Mouse (Mus musculus) left cerebral cortex, adult 18-20 months (tissue): ENCODE data around the gene Odf3l2. TPM values are rescaled to one million over a fixed set of nuclear protein-coding genes. Genes with fewer than 3 reads are reported as not detected.
A peak's percentile ranks its signal among the peaks of the same experiment; 100 is the strongest.

ENCODE experiments used
- DNase-seq, 2 experiments: peaks; one replicate each; pipeline ENCODE4 v3.0.0; 2021 to 2022; ENCODE audit warnings: low spot score in 2 of 2, mixed read lengths in 1 of 2
- total RNA-seq, 2 experiments: library from RNA; stranded (reverse); gene quantifications; 2 replicates each; pipeline ENCODE4 v1.2.3; 2021

The Odf3l2 gene
- total RNA-seq, 2 experiments from 2014 or later, result 0.82 TPM; not detected in 1

DNA sequence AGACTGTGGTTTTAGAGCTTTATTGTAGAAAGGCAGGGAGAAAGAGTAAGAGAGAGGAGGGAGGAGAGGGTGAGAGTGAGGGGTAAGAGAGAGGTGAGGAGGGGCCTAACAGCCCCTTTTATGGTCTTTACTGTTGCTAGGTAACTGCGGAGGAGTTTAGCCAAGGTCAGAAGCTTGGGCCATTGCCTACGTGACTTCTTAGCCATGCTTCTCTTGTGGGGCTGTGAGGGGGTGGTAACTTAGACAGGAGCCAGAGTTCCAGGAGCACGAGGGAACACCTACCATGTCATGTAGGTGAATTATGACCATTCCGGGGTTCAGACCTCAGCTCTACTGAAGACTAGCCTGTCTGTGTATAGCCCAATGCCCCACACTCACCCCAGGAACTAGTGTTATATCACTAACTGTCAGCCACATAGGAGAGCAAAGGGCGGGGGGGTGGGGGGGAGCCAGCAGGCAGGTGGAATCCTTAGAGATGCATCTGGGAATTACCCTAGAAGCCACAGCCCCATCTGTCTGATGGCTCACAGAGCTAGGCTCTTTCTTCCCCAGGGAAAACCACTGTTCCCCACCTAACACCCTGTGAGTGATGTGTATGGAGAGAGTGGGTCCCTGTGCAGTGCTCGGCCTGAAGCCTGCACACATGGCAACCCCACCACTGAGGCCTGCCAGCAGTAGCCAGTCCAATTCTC is 26.0 kb upstream of the Odf3l2 start:
- no peak for DNase-seq

DNA sequence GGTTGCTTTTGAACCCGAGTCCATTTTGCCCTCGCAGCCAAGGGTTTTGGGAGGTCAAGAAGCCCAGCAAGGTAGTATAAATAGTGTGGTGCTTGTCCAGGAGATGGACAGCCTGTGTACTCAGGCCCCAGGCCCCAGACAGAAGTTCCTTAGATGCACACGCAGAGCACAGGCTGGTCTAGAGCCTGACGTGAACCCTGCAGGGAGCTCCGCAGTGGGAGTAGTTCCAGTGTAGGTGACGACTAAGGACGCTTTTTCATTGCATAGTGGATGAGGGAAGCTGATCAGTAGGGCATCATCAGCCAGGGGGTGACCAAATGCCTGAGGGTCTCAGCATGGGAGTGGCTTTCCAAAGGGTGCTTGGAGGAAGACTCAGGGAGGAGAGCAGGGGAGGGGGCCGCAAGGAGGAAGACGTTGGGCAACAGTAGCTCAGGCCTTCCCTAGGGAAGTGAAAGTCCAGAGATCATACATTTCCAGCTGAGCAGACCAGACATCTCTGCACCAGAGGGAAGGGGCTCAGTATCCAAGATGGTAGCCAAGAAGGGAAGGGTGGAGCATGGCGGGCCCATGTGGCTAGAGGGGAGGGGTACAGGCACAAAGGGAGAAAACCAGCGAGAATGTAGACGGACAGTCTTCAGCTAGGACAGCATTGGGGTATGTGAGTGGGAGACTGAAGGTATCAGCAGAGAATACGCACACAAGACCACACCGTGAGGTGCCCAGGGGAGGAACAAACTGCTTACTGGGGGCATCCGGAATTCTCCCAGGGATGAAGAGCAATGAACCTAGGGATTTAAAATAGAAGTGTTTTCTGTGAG is 24.7 kb upstream of the Odf3l2 start:
- no peak for DNase-seq

DNA sequence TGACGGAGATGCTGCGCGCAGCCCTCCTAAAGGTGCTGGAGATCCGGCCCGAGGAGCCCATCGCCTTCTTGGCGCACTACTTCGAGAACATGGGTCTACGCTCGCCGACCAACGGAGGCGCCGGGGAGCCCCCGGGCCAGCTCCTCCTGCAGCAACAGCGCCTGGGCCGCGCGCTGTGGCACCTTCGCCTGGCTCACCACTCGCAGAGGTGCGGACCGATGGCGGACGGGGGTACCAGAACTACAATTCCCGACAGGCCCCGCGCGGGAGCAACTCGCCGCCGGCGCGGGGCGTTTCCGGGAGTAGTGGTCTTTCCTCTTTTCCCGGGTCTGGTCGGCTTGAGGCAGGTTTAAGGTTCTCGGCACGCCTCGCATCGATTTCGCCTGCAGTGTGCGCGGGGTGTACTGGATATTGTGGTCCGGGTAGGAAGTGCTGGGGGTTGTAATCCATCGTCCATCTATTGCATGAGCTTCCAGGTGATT is 24.1 kb upstream of the Odf3l2 start:
- peak; percentile 80 to 82 for DNase-seq

DNA sequence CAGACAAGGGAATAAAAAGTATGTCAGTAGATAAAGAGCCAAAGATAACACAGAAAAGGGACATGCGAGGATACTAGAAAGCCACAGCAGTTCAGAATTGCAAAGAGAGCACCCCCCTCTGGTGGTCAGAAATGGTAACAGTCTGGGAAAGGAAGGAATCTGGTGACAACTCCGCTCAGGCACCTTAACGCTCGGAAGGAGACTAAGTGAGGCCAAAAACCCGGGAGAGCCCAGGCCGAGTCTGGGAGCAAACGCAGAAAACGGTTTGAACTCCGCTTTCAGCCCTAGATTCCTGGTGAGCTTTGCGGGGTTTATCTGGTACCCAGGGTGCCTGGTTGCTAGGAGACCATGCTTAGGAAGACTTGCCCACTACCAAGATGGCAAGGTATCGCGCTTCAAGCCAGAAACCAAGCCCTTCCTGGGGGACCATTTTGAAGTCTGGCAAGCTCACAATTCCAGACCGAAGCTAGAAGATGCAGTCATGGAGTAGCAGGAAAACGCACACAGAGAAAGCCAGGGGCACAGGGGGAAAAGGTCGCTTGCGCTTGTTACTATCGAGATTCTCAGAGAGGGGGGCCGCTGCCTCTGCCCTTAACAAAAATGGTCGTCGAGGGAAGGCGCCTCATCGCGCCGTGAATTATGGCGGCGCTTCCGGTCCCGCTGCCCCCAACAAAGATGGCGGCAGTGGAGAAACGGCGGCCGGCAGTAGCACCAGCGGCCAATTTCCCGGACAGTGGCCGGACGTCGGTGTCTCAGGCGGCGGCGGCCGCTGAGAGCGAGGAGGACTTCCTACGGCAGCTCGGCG is 23.4 kb upstream of the Odf3l2 start, which contains the start of gene Tpgs1:
Gene Tpgs1 (plus strand): TSS at position 599 of the 805 bp plus-strand sequence.
- peak; percentile 91 to 92 for DNase-seq

DNA sequence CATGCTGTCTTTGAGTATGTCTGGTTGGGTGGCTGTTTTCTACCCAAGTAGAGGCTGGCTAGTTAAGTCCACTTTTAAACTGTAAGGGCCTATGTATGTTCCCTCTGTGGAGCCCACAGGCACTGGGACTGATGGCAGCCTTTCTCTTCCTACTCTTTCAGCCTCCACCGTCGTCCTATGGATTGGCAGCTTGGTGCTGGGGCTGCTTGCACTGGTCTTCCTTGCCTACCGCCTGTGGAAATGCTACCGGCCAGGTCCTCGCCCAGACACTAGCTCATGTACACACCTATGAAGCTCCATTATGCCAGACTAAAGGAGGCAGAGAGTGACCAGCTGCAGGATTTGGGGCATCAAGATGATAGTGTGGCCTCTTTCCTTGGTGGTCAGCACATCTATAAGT is 22.5 kb upstream of the Odf3l2 start:
- no peak for DNase-seq

DNA sequence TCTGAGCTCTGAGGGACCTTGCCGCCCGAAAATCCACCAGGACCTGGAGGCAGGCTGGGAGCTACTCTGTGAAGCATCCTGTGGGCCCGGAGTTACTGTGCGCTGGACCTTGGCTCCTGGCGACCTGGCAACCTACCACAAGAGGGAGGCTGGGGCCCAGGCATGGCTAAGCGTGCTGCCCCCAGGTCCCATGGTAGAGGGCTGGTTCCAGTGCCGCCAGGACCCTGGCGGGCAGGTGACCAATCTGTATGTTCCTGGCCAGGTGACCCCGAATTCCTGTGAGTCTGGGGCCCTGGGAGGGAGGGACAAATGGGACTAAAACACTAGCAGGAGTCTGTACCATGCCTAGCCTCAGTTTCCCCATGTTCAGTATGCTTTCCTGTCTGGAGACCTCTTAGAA is 21.0 kb upstream of the Odf3l2 start:
- DNase-seq, result no peak

DNA sequence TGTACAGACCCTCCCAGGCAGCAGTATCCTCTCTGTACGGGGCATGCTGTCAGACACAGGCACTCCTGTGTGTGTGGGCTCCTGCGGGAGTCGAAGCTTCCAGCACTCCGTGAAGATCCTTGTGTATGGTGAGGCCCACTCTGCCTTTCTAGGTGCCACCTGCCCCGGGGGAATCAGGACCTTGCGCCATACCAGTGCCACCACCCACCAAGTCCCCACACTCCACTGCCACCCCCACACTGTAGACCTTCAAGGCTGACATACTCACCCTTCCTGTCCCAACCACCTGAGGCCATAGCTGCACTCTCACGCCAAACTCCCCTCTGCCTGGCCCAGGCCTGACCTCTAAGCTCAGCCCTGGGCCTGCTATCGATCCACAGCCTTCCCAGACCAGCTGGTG is 19.5 kb upstream of the Odf3l2 start:
- no peak for DNase-seq

DNA sequence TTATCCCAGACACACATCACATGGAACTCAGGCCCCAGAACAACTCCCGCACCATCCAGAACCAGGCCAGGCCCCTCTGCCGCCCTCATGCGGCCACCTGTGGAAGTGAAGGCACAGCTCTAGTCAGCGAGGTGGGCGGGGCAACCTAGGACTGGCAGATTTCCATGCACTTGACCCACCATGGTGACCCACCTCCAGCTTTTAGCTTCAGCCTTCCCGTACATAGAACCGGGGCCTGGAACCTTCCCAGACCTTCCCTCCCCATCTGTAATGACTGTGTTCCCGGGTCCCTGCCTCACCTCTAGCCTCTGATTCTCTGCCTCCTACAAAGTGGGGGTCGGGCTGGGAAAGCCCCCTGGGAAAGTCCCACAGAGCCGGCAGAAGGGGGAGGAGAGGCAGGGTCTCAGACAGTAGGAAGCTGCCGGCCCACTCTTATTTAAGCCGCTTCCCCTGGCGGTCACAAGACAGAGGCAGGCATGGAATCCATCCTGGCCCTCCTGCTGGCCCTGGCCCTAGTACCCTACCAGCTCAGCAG is 18.7 kb upstream of the Odf3l2 start, which contains the start of gene Madcam1:
Gene Madcam1 (plus strand): TSS at position 429 of the 535 bp plus-strand sequence.
- DNase-seq, result peak; percentile 61 to 66

DNA sequence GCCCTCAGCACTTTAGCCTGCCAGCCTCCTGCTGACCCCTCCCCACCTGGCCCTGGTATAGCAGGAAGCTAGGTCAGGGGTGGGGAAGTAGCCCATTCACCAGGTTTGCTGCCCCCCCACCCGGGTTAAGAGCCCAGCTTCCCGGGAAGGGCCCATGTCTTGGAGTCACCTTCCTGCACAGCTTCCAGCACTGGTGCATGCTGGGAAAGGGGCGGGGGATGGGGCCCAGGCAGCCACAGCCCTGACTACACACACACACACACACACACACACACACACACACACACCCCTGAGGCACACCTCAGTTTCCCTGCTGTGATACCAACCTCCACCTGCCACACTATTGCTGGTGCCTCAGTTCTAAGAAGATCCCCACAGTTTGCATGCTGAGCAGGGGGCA is 16.3 kb upstream of the Odf3l2 start:
- DNase-seq, result no peak

DNA sequence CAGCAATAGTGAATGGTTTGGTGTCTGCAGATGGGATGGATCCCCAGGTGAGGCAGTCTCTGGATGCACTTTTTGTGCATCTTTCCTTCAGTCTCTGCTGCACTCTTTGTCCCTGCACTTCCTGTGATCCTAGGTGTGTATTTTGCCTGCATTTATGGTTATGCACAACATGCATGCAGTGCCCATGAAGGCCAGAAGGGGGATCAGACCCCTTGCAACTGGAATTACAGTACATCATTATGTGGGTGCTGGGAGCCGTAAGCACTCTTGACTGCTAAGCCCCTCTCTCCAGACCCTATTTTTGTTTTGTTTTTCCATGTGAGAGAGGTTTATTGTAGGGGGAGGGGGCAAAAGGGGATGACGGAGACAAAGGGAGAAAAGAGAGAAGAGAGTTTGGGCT is 14.8 kb upstream of the Odf3l2 start:
- DNase-seq, result no peak

DNA sequence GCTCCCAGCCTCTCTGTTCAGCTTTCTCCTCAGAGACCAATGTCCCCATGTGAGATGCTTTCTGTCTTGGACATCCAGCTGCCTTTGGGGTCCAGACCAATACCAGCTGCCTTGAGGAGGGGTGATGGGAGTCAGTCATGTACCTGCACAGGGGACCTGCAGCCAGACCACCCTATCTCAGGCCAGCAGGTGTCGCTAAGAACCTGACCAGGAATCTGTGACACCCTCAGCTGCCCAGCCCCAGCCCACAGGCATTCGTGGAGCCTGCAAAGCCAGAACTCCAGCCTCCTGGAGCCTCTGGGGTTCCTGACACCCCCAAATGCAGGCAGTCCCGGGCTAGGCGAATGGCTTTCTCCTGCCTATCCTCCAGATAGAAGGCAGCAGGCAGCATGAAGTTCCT is 13.3 kb upstream of the Odf3l2 start:
- no peak for DNase-seq

DNA sequence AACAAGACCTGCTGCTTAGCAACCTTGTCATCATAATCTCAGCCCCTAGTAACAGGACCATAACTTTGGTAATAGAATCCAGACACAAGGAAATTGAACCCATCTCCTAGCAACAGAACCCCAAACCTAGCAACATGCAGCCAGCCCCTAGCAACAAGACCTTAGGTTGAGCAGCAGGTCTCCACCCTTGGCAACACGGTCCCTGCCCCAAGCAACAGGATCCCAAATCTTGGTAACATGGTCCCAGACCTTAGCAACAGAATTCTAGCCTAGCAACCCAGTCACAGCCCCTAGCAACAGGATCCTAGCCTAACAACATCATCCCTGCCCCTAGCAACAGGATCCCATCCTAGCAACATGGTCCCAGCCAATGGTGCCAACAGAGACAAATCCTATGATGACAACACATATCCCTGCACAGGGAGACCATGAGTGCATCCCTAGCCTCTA is 9.4 kb upstream of the Odf3l2 start:
- DNase-seq, result no peak

DNA sequence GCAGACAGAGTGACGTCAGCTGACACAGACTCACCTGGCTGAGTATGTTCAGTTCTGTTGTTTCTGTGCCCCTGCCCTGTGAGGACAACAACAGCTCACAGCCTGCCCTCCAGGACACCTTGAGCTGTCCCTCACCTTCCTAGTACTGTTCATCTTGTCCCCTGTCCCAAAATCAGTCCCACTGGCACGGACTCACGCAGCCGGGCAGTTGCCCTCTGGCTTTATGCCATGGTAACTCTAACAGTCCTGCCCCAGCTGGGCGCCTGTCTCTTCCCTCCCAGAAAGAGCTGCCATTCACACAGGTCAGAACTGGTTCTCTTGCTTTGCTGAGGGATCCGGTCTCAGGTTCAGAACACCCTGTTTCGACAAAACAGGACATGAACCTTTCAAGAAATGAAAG is 7.3 kb upstream of the Odf3l2 start:
- no peak for DNase-seq

DNA sequence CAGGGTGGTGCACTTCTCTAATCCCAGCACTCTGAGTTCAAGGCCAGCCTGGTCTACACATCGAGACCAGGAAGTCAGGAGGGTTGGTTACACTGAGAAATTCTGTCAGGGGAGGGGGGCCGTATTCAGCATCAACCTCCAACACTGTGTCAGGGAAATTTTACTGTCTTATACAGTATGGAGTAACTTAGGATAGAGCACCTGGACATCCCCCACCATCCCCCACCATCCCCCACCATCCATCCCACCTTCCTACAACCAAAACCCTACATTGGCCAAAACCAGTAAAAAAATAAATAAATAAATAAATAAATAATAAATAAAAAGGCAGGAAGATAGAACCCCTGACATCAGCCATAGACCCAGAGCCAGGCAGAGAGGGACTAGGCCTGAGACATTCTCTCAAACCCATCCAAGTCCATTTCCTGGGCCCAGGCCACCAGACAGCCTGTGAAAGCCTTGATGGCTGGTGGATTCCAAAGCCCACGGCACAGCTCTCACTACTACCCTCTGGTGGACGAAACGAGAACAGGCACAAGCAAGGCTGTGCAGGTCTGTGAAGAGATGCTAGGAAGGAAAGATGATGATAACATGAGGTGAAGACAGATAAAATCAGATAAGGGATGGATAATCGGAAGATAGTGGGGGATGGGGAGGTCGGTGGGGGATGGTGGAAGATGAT is 3.7 kb upstream of the Odf3l2 start:
- peak; percentile 82 to 89 for DNase-seq

DNA sequence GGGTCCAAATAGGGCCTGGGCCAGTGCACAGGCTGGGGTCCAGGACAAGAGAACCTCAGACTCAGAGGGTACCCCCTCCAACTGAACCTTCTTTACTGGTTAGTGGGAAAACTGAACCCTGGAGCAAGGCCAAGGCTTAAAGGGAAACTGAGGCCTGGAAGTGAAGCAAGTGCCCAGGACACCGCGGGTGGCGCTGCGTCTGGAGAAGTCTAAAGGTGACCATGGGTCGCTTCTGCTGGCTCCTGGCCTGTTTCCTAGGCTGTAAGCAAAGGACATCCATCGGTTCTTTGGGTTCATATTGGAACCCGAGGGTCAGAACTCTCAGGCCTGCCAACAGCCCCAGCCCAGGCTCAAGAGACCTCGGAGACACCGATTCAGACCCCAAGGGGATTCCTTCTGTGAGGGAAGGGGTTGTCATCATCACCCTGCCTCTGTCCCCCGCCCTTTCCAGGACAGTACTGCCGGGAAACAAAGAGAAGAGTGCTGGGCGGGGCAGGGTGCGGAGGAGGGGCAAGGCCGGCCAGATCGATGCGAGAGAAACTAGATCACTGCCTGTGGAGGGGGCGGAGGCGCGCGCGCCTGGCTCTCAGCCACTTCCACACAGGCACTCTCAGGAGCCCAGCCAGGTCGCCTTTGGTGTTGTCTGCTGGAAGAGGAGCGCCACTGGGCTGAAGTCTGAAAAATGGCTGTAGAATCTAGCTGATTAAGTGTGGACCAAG is 6.9 kb downstream of the Odf3l2 start:
- DNase-seq, result peak; percentile 67 to 81

DNA sequence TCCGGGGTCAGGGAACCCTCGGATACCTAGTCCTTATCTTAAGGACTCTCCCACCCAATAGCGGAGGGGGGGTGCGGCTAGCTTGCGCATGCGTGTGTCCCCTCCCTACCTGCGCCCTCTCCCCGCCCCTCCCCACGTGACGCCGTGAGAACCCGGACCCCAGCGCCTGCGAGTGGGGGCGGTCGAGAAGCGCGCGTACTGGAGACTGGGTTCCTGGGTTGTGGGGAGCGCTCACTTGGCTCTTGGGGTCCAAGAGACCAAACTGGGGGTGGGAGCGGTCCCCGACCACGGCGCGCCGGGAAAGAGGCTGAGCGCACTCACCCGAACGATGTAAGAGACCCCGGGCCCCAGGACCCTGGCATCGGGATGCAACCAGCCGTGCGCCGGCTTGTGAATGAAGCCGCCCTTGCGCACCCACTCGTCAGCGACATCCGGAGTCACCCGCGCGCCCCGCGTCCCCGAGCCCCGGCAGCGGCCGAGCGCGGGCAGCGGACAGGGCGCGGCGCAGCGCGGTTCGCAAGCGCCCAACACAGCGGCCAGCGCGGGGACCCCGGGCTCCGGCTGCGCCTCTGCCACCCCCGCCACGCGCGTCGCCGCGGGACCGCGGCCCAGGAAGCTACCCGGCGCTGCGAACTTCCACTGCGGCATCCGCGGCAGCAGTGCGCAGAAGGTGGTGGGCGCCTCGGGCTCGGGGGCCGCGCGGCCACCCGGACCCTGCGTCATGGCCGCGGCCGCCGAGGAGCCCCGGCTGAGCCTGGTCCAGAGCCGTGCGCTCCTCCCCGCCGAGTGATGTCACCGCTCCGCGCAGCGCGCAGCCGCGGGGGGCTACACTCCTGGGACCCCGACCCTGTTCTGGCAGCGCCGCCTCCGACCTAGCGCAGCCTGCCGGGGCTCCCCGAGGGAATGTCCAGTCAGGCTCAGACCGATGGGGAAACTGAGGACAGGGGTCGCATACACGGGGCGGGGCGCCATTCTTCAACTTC is 8.1 kb downstream of the Odf3l2 start, which contains the start of gene Shc2:
Gene Shc2 (minus strand): TSS at position 791 of the 983 bp plus-strand sequence.
- peak; percentile 81 to 86 for DNase-seq

DNA sequence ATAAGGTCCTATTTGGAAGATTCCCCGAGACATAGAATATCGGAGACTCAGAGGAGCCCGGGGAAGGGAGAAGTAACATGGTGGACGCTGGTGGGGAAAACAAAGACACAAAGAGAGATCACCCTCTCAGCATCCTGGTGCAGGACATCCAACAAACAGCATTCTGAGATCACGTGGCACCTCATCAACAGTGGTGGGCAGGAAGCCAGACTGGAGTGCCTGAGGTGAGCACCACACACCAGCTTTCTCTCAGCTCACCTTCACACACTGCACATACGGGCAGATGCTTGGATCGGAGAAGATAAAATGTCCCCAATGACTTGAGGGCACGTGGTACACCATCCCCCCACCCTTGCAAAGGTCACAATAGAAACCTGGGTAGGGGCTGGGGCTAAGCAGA is 9.3 kb downstream of the Odf3l2 start:
- no peak for DNase-seq

DNA sequence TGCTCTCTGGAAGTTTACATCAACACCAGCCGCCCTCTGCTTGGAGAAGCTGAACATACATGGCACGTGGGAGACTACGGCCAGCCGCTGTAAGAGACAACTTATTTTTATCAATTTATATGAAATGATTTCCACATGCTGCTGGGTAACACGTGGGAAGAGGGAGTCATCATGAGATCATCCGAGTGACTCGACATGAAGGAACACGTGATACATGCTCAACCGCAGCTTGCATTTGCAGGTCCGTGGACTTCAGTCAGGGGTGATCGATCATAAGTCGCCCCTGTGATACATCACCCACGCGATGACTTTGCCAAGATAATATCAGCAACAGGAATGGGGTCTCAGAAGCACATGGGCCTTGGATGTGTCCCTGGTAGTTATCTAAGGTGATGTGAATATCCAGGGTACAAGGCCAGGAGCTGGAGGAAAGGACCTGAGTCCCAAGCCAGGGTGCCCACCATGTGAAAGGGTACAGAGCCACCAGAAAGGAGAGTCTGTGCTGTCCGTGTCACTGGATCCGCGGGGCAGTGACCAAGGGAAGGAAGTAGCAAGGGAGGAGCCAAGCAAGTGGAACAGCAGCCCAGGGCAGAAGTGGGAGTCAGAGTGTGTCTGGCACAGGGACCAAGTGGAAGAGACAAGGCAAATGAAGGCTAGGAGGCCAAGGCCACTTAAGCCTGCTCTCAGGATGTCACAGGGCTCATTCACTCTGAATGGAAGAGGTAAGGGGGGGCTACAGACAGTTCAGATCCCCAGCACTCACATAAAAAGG is 12.3 kb downstream of the Odf3l2 start:
- peak in 1 of 2 experiments; percentile 42 for DNase-seq
